Mouse (Mus musculus) kidney, adult 2 months (tissue): ENCODE results near the gene Fgf2. TPM values are rescaled to one million over a fixed set of nuclear protein-coding genes. Genes with fewer than 3 reads are reported as not detected.

Source experiments
- DNase-seq: peaks from one replicate; pipeline ENCODE4 v3.0.0; 2021
- H3K27ac ChIP-seq: fragments of 200-500 bp; 2 replicates; pipeline ENCODE4 v1.5.1; 2012; ENCODE audit warnings: low read depth, low read length, control low read depth, inconsistent platforms; ENCODE audit not compliant: insufficient read depth
- H3K27me3 ChIP-seq: fragments of 200-500 bp; replicated peaks from 2 replicates; pipeline ENCODE4 v1.6.1; 2012; ENCODE audit warnings: mild to moderate bottlenecking, moderate library complexity, low read length, inconsistent platforms; ENCODE audit not compliant: control insufficient read depth, insufficient read depth
- H3K36me3 ChIP-seq: fragments of 200-500 bp; 2 replicates; pipeline ENCODE4 v1.6.1; 2012; ENCODE audit warnings: mild to moderate bottlenecking, moderate library complexity, low read length, inconsistent platforms; ENCODE audit not compliant: control insufficient read depth, insufficient read depth
- H3K4me1 ChIP-seq: fragments of 200-500 bp; 2 replicates; pipeline ENCODE4 v1.6.1; 2011; ENCODE audit warnings: low read length; ENCODE audit not compliant: control insufficient read depth, insufficient read depth
- H3K4me3 ChIP-seq: fragments of 200-500 bp; 2 replicates; pipeline ENCODE4 v1.5.1; 2011; ENCODE audit warnings: mild to moderate bottlenecking, low read depth, low read length, control low read depth; ENCODE audit not compliant: insufficient read depth
- CTCF ChIP-seq: fragments of 200-500 bp; conservative IDR thresholded peaks from 2 replicates; pipeline ENCODE4 v1.5.1; 2011; ENCODE audit warnings: low read depth, mild to moderate bottlenecking, control low read depth, low read length, moderate library complexity, mixed read lengths; ENCODE audit not compliant: insufficient read depth, insufficient read length
- POLR2A ChIP-seq: fragments of 200-500 bp; IDR thresholded peaks from one replicate; pipeline ENCODE4 v1.6.1; 2011; ENCODE audit warnings: low read depth, low read length, control low read depth
- WGBS: fragments of 180-500 bp; shearing (Covaris S2); methylation state at CpG from one replicate; pipeline ENCODE4 v1.1.7; 2018; 5-methylcytosine and 5-hydroxymethylcytosine counted together
- polyA plus RNA-seq: library from polyadenylated mRNA; depleted of rRNA; stranded (reverse); fragments of >200 nt; gene quantifications from 2 replicates; pipeline ENCODE4 v1.2.3, GENCODE M21; 2012; rRNA removed

Fgf2 gene
- polyA plus RNA-seq, 1 experiment = 0.78 TPM

DNA sequence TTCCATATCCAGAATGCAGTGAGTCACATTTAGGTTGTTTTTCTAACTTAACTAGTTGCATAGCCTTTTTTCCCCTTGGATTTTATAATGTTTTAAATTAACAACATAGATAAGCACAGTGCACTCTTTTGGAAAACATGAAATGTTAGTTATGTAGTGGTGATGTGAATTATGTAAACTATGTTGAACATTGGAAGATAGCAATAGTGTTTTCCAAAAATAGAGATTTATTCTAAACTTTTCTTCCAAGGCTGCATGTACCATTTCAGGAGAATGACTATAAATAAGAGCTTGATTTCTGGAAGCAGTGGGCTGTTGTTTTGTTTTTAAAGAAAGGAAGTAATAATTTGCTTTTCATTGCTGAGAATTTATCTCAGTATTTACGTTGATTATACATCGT is 95.3 kb downstream of the Fgf2 start:
- TF ChIP-seq POLR2A (no peak), CTCF (no peak)
- WGBS = 85% methylated on average over 2 of the region's 2 CpGs
- H3K4me1 ChIP-seq = no peaks in the 10 kb centered on the region
- no peak overlapping the region for H3K27ac ChIP-seq
- H3K36me3 ChIP-seq = no peaks in the 10 kb centered on the region
- H3K4me3 ChIP-seq = no peak overlapping the region
- no peaks in the 10 kb centered on the region for H3K27me3 ChIP-seq
- DNase-seq = no peak

DNA sequence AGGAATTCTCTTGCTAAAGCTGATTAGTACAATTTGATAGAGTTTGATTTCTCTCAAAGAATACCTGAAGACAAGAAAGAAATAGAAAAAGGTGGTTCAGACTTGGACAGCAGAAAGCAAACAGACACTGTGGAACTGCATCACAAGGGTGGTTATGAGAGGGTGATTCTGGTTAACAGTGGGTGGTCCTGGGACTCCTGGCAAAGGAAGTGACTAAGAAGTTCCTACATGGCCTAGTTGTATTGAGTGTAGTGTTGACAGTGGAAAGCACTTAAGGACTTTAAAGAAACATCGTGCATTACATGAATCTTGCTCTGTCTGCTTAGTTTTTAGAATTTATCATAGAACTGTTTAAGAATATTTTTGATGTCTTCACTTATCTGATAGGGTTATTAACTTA is 107.8 kb downstream of the Fgf2 start:
- no peaks in the 10 kb centered on the region; the same call in 1 of the 2 replicates for H3K36me3 ChIP-seq
- no peaks in the 10 kb centered on the region for H3K4me1 ChIP-seq
- H3K27me3 ChIP-seq = no peaks in the 10 kb centered on the region
- DNase-seq = no peak
- no peak overlapping the region for H3K27ac ChIP-seq
- WGBS = 89% methylated on average over 1 of the region's 1 CpGs
- H3K4me3 ChIP-seq = no peak overlapping the region
- TF ChIP-seq CTCF (no peak), POLR2A (no peak)

Other genes with a start within 250 kb of the Fgf2 start
- 0.17 TPM in 1 of 2 replicates, not detected in the other for gene Il2, start 222.4 kb upstream of the Fgf2 start, polyA plus RNA-seq
- gene Il21, start 115.7 kb upstream of the Fgf2 start, polyA plus RNA-seq = not detected in 2 replicates
- 1.2 and 1.5 TPM in 2 replicates for gene Bbs12, start 35.8 kb upstream of the Fgf2 start, polyA plus RNA-seq
- gene Cetn4, start 35.6 kb upstream of the Fgf2 start, polyA plus RNA-seq = 2.0 and 4.6 TPM in 2 replicates
- 2.0 and 2.7 TPM in 2 replicates for gene Spata5, start 71.5 kb downstream of the Fgf2 start, polyA plus RNA-seq
- 26.0 and 32.4 TPM in 2 replicates for gene Nudt6, start 71.9 kb downstream of the Fgf2 start, polyA plus RNA-seq